Mouse (Mus musculus): ENCODE measurements around the gene Arr3. TPM values are rescaled to one million over a fixed set of nuclear protein-coding genes. Genes with fewer than 3 reads are reported as not detected.

Gene Arr3
- not detected in 2 replicates for polyA plus RNA-seq (2015; fragmentation: Nextera tagmentation; extraction: Ambion mirVana)

GRCm38 (mm10) chrX:100605314-100605713, at the start of gene Arr3:
Gene Arr3 (plus strand): TSS chrX:100605497.

DNA sequence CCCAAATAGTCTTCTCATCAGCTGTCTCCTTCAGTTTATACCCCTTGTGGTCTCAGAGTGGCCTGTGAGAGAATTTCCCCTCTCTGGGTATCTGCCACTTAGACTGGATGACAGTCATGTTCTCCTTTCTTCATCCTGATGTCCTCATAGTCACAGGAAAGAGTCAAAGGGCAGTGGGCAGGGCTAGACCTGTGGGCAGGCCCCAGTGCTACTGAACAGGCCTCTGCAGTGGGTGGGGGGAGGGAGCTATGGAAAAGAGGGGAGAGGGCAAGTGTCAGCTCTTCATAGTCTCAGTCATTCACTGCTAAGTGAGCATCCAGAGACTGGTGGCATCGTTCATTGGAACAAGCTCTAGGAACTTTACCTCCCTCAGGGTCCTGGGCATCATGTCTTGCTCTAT, 33.3 kb upstream of the Arr3 start, which contains the start of gene Awat1:
Awat1 (plus strand) TSS at position 301 of the 400 bp plus-strand sequence.

GRCm38 (mm10) chrX:100594791-100595190, 10.5 kb upstream of the Arr3 start, which contains the start of gene P2ry4:
Gene P2ry4 (minus strand): TSS chrX:100594869.

GRCm38 (mm10) chrX:100625546-100625801, 20.2 kb downstream of the Arr3 start, which contains the start of gene Kif4:
Gene Kif4 (plus strand): TSS chrX:100625737.

DNA sequence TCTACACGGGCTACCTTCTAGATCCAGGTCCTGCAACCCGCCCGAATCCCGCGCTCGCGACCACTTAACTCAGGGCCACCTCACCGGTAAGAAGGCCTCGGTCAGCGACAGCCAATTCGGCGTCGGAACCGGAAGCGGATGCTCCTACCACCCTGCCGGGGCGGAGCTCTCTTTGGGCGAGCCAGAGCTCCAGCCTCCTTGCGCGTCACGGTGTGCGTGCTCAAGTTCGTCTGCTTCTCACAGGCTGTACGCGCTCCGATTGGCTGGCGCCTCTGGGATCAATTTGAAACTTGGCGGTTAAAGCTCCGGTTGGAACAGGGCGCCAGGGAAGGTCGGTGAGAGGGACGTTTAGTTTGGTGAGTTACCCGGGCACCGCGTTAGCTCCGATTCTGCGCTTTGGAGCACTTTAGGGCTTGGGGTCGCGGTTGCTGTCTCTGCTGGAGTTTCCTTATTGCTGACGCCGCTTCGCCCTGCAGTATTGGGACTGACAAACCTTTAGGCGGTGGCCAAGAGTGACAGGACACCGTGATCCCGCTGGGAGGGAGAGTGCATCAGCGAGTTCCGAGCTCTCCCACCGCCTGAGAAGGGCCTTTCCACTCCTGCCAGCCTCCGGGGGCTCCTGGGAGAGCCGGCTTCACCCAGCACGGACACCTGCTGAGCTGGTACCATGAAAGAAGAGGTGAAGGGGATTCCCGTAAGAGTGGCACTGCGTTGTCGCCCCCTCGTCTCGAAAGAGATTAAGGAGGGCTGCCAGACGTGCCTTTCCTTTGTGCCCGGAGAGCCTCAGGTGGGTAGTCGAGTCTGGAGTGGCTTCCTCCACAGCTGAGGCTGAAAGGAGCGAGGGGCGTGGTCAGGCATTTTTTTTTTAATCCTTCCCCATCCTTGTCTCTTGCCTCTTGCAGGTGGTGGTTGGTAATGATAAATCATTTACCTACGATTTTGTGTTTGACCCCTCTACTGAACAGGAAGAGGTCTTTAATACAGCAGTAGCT, 20.8 kb downstream of the Arr3 start, which contains the start of gene Pdzd11:
Pdzd11 (minus strand) TSS at position 767 of the 992 bp plus-strand sequence.

Other genes starting within 250 kb of the Arr3 start
- not detected in 2 replicates for gene Otud6a, start 176.5 kb upstream of the Arr3 start, polyA plus RNA-seq (2015; fragmentation: Nextera tagmentation; extraction: Ambion mirVana)
- 0.21 and 0.52 TPM in 2 replicates for gene Awat2, start 162.8 kb upstream of the Arr3 start, polyA plus RNA-seq (2015; fragmentation: Nextera tagmentation; extraction: Ambion mirVana)
- 24.6 and 25.6 TPM in 2 replicates for gene Igbp1, start 111.2 kb upstream of the Arr3 start, polyA plus RNA-seq (2015; fragmentation: Nextera tagmentation; extraction: Ambion mirVana)
- gene Dgat2l6, start 80.7 kb upstream of the Arr3 start, polyA plus RNA-seq (2015; fragmentation: Nextera tagmentation; extraction: Ambion mirVana) = not detected in 2 replicates
- not detected in 2 replicates for gene Awat1, start 33.2 kb upstream of the Arr3 start, polyA plus RNA-seq (2015; fragmentation: Nextera tagmentation; extraction: Ambion mirVana)
- gene P2ry4, start 10.6 kb upstream of the Arr3 start, polyA plus RNA-seq (2015; fragmentation: Nextera tagmentation; extraction: Ambion mirVana) = 0.27 TPM in 1 of 2 replicates, not detected in the other
- gene Kif4, start 20.2 kb downstream of the Arr3 start, polyA plus RNA-seq (2015; fragmentation: Nextera tagmentation; extraction: Ambion mirVana) = 3.4 and 4.0 TPM in 2 replicates
- 52.0 and 60.6 TPM in 2 replicates for gene Pdzd11, start 21.1 kb downstream of the Arr3 start, polyA plus RNA-seq (2015; fragmentation: Nextera tagmentation; extraction: Ambion mirVana)
- 1.4 and 2.5 TPM in 2 replicates for gene Gdpd2, start 124.4 kb downstream of the Arr3 start, polyA plus RNA-seq (2015; fragmentation: Nextera tagmentation; extraction: Ambion mirVana)
- gene Dlg3, start 162.2 kb downstream of the Arr3 start, polyA plus RNA-seq (2015; fragmentation: Nextera tagmentation; extraction: Ambion mirVana) = 0.34 and 0.62 TPM in 2 replicates